Mouse (Mus musculus): ENCODE results near the gene Gnb2. TPM values are rescaled to one million over a fixed set of nuclear protein-coding genes. Genes with fewer than 3 reads are reported as not detected.
A peak's percentile ranks its signal among the peaks of the same experiment; 100 is the strongest.

Gene Gnb2
- polyA plus RNA-seq, 1 experiment from 2014 or later: 451 TPM

DNA sequence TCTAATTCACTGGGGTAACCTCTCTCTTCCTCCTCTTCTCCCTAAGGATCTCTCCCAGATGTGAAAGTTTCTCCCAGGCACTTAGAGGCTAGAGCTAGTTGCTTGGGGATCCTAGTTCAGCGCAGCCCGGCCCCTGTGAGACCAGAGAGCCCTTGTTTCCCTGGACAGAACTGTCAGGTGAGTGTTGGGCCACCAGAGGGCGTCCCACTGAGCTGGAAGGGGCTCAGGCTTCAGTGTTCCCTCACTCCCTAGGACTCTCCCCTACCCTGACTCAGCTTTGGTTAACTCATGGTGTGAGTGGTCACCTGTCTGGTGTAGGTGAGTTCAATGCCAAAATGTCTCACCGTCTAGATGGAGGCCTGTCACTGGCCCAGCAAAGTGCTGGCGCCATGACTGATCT is 14.9 kb downstream of the Gnb2 start, which contains the start of gene Gigyf1:
Gene Gigyf1, plus strand, starts transcription at position 113 of the 400 bp plus-strand sequence.
- peaks cover 68% of the 10 kb centered on the region for H3K36me3 ChIP-seq
- H3K9me3 ChIP-seq (replicated peaks): no peaks in the 10 kb centered on the region
- no peak within 1 kb of the TSS for H3K4me2 ChIP-seq (replicated peaks)
- H3K4me3 ChIP-seq (replicated peaks): no peak within 1 kb of the TSS
- H3K27me3 ChIP-seq: no peaks in the 10 kb centered on the region
- no peak within 1 kb of the TSS for H3K27ac ChIP-seq (replicated peaks)
- H3K4me1 ChIP-seq: peaks cover 18% of the 10 kb centered on the region
- WGBS: 75% methylated on average over 5 of the region's 5 CpGs
- H3K9ac ChIP-seq: no peak within 1 kb of the TSS
- ATAC-seq (ENCODE audit: insufficient number of reproducible peaks, low FRiP score, low TSS enrichment, low read depth): no peak

- no peaks in the 10 kb centered on the region for H3K9me3 ChIP-seq (replicated peaks)
- no peak for ATAC-seq (ENCODE audit: insufficient number of reproducible peaks, low FRiP score, low TSS enrichment, low read depth)
- no peaks in the 10 kb centered on the region for H3K27me3 ChIP-seq
- no peak overlapping the region for H3K4me3 ChIP-seq (replicated peaks)
- 92% methylated on average over 3 of the region's 3 CpGs for WGBS
- no peak overlapping the region for H3K4me2 ChIP-seq (replicated peaks)
- no peak overlapping the region for H3K9ac ChIP-seq
- H3K27ac ChIP-seq (replicated peaks): no peak overlapping the region
- H3K4me1 ChIP-seq: peaks cover 44% of the 10 kb centered on the region
- peaks cover 32% of the 10 kb centered on the region for H3K36me3 ChIP-seq
Measured at GRCm38 (mm10) chr5:137514811-137515210, 18.5 kb downstream of the Gnb2 start.

DNA sequence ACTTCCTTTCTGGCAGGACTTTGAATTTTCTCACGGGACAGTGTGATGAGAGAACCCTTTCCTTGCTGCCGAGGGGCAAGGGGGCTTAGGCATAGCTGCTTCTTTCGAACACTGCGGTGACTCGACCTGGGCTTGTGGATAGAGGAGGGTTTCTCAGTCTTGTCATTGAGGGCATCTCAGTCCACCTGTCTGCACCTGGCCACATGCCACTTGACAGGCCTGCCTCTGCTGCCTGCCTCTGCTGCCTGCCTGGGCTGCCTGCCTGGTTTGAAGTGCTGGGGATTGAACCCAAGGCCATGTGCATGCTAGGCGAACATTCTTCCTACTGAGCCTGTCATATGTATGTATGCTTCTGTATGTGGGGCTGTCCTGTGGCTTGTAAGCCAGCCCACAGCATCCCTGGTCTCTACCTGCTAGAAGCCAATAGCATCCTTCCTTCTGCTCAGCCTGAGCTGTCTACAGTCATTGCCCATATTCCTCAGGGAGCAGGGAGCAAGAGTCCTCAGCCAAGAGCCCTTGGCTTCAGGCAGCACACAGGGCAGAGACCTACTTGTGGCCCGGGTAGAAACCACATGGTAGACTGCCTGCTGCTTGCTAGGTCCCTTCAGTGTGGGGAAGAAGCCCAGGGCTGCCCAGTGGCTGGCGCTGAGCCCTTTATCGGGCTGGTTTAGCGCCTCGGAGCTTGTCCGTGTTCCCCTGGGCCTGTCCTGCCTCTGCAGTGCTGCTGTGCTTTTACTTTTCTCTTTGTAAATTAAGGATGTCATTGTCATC is 19.2 kb downstream of the Gnb2 start:
- Histone ChIP-seq H3K9ac (no peak overlapping the region), H3K36me3 (peaks cover 25% of the 10 kb centered on the region), H3K4me3 (replicated peaks) (no peak overlapping the region)

DNA sequence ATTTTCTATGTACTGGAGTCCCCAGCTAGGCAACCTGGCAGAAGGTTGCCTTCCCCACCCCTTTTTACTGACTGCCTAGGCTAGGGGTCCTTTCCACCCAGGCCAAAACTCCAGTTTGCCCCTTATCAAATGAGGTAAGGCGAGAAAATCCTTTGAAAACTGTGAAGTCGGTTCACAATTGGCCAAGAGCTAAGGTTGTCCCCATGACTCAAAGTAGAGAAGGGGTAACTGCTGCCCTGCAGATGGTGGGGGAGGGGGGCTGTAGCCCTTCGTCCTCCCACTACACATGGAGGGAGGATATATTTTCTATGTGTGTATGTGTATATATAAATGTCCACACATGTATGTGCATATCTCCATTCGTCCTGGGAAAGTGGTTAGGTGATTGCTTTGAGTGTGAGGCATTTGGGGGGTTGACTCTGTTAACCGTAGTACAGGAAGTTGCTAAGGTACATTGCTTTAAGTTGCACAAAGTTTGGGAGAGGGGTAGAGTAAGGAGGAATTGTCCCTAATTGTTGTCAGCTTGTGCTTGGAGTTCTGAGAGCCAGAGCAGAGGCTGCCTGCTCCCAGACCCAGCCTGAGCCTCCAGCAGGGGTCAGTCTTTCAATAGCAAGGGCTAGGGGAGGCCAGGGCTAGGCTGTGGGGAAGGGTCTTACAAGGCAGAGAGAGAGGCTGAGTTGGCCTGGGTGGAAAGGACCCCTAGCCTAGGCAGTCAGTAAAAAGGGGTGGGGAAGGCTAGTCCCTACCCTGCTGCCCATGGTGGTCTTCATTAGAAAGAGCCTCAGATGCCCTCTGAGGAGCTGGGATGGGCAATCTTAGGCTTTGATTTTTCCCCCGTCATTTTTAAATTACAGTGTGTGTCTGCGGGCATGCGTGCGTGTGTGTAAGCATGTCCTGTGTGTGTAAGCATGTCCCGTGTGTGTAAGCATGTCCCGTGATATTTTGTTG is 20.2 kb downstream of the Gnb2 start:
- no peak overlapping the region for H3K27ac ChIP-seq (replicated peaks)
- H3K9me3 ChIP-seq (replicated peaks): no peaks in the 10 kb centered on the region
- WGBS: 69% methylated on average over 11 of the region's 11 CpGs
- H3K4me3 ChIP-seq (replicated peaks): no peak overlapping the region
- 0 out of 2 replicates have a peak overlapping the region, but pooled peaks have one; percentile 0 for H3K4me2 ChIP-seq (replicated peaks)
- no peaks in the 10 kb centered on the region for H3K27me3 ChIP-seq
- H3K9ac ChIP-seq: no peak overlapping the region
- peaks cover 46% of the 10 kb centered on the region for H3K4me1 ChIP-seq
- ATAC-seq (ENCODE audit: insufficient number of reproducible peaks, low FRiP score, low TSS enrichment, low read depth): no peak
- peaks cover 15% of the 10 kb centered on the region for H3K36me3 ChIP-seq

More for the DNA sequence above, 19.2 kb downstream of the Gnb2 start:
- ATAC-seq (ENCODE audit: insufficient number of reproducible peaks, low FRiP score, low TSS enrichment, low read depth): no peak
- no peaks in the 10 kb centered on the region for H3K27me3 ChIP-seq
- H3K9me3 ChIP-seq (replicated peaks): no peaks in the 10 kb centered on the region
- H3K27ac ChIP-seq (replicated peaks): no peak overlapping the region
- H3K4me1 ChIP-seq: peaks cover 46% of the 10 kb centered on the region
- H3K4me2 ChIP-seq (replicated peaks): no peak overlapping the region
- WGBS: 86% methylated on average over 12 of the region's 12 CpGs

GRCm38 (mm10) chr5:137511706-137512105 is 21.6 kb downstream of the Gnb2 start:
- 59% methylated on average over 3 of the region's 3 CpGs for WGBS
- Histone ChIP-seq H3K4me2 (replicated peaks) (peak overlapping the region; percentile 79), H3K4me3 (replicated peaks) (peak overlapping the region; percentile 87), H3K4me1 (peaks cover 46% of the 10 kb centered on the region), H3K27me3 (no peaks in the 10 kb centered on the region), H3K36me3 (peaks cover 6% of the 10 kb centered on the region; the same call in 1 of the 2 replicates), H3K9me3 (replicated peaks) (no peaks in the 10 kb centered on the region), H3K27ac (replicated peaks) (peak overlapping the region; percentile 22; the same call in 1 of the 2 replicates), H3K9ac (peak overlapping the region; percentile 94)
- no peak for ATAC-seq (ENCODE audit: insufficient number of reproducible peaks, low FRiP score, low TSS enrichment, low read depth)

DNA sequence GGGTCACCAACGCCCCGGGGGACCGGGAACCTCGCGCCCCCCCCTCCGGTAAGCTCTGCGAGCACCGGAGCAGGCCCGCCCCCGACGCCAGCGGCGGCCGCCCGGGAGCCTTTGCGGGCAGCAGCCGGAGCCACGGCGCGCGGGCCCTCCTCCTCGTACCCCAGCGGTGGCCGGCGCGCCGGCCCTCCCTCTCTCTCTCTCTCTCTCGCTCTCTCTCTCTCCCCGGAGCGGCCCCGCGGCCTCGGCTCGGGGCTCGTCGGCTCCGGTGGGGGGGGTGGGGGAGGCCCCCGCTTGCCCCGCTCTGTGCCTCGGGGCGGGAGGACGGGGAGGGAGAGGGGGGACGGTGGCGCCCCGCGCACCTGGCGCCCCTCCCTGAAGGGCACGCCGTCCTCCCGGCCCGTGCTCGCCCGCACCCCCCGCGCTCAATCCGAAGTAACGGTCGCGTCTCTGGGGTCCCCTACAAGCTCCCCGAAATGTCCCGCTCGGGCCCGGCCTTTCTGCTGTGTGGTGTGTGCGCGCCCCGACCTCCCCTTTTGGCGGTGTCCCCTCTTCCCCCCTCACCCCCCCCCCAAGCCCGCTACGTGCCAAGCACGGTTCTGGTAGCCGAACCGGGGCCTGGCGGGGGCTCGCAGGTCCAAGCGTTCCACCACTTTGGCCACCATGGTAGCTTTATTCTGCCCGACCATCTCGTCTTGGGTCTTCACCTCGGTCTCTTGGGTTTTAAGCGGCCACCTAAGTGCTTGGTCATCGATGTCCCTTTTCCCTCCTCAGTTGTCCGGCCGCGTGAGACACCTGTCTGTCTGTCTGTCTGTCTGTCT is 22.5 kb downstream of the Gnb2 start:
- Histone ChIP-seq H3K9ac (peak overlapping the region; percentile 94), H3K4me1 (peaks cover 46% of the 10 kb centered on the region), H3K36me3 (peaks cover 5% of the 10 kb centered on the region; the same call in 1 of the 2 replicates), H3K9me3 (replicated peaks) (no peaks in the 10 kb centered on the region), H3K27ac (replicated peaks) (peak overlapping the region; percentile 88), H3K4me3 (replicated peaks) (peak overlapping the region; percentile 87), H3K4me2 (replicated peaks) (peak overlapping the region; percentile 79), H3K27me3 (no peaks in the 10 kb centered on the region)
- WGBS: 1% methylated on average over 61 of the region's 83 CpGs
- peak; percentile 32 for ATAC-seq (ENCODE audit: insufficient number of reproducible peaks, low FRiP score, low TSS enrichment, low read depth)

- H3K4me1 ChIP-seq: peaks cover 43% of the 10 kb centered on the region
- no peaks in the 10 kb centered on the region for H3K36me3 ChIP-seq
- H3K27ac ChIP-seq (replicated peaks): peak overlapping the region; percentile 88
- H3K4me3 ChIP-seq (replicated peaks): peak overlapping the region; percentile 87
- H3K9ac ChIP-seq: peak overlapping the region; percentile 94
- peak; percentile 80 for ATAC-seq (ENCODE audit: insufficient number of reproducible peaks, low FRiP score, low TSS enrichment, low read depth)
- peak overlapping the region; percentile 79 for H3K4me2 ChIP-seq (replicated peaks)
- H3K27me3 ChIP-seq: no peaks in the 10 kb centered on the region
- under 1% methylated on average over 33 of the region's 52 CpGs for WGBS
- no peaks in the 10 kb centered on the region for H3K9me3 ChIP-seq (replicated peaks)
Measured at GRCm38 (mm10) chr5:137510014-137510501, 23.3 kb downstream of the Gnb2 start.

- WGBS: 81% methylated on average over 6 of the region's 6 CpGs
- Histone ChIP-seq H3K36me3 (peaks cover 7% of the 10 kb centered on the region; the same call in 1 of the 2 replicates), H3K4me3 (replicated peaks) (no peak overlapping the region), H3K9me3 (replicated peaks) (no peaks in the 10 kb centered on the region), H3K4me2 (replicated peaks) (no peak overlapping the region), H3K4me1 (peaks cover 11% of the 10 kb centered on the region; the same call in 1 of the 2 replicates), H3K9ac (no peak overlapping the region), H3K27ac (replicated peaks) (no peak overlapping the region), H3K27me3 (no peaks in the 10 kb centered on the region)
- no peak for ATAC-seq (ENCODE audit: insufficient number of reproducible peaks, low FRiP score, low TSS enrichment, low read depth)
Measured at GRCm38 (mm10) chr5:137504041-137504440, 29.3 kb downstream of the Gnb2 start.

- Histone ChIP-seq H3K4me3 (replicated peaks) (peak overlapping the region; percentile 83), H3K27ac (replicated peaks) (peak overlapping the region; percentile 99), H3K27me3 (no peaks in the 10 kb centered on the region), H3K4me2 (replicated peaks) (peak overlapping the region; percentile 84), H3K36me3 (peaks cover 7% of the 10 kb centered on the region; the same call in 1 of the 2 replicates), H3K4me1 (peaks cover 11% of the 10 kb centered on the region; the same call in 1 of the 2 replicates), H3K9ac (peak overlapping the region; percentile 62), H3K9me3 (replicated peaks) (no peaks in the 10 kb centered on the region)
- WGBS: under 1% methylated on average over 27 of the region's 30 CpGs
- peak; percentile 86 for ATAC-seq (ENCODE audit: insufficient number of reproducible peaks, low FRiP score, low TSS enrichment, low read depth)
Measured at GRCm38 (mm10) chr5:137502667-137503110, 30.6 kb downstream of the Gnb2 start.
